Mouse (Mus musculus) liver, embryonic 14.5 days (tissue): ENCODE data around the gene Klk1. TPM values are rescaled to one million over a fixed set of nuclear protein-coding genes. Genes with fewer than 3 reads are reported as not detected.

Source experiments
- ATAC-seq: fragments of 200-750 bp; cut with Nextera tagmentation; 2 replicates; pipeline ENCODE4 v1.8.0; 2017; ENCODE audit warnings: moderate number of reproducible peaks, mild to moderate bottlenecking, moderate library complexity; ENCODE audit not compliant: insufficient read depth
- DNase-seq, 3 experiments: peaks; one replicate each; pipeline ENCODE4 v3.0.0-alpha.2; 2012 to 2013; ENCODE audit warnings: low read depth in 3 of 3, low spot score in 3 of 3
- H3K27ac ChIP-seq: fragments of 300-500 bp; sonication (generic); 2 replicates; pipeline ENCODE4 v1.5.1; 2014; ENCODE audit warnings: moderate library complexity, mild to moderate bottlenecking, control low read depth, inconsistent platforms
- H3K27me3 ChIP-seq: fragments of 300-500 bp; sonication (generic); 2 replicates; pipeline ENCODE4 v1.6.1; 2014; ENCODE audit warnings: mild to moderate bottlenecking, low read length, moderate library complexity; ENCODE audit not compliant: control insufficient read depth, insufficient read depth
- H3K36me3 ChIP-seq: fragments of 300-500 bp; sonication (generic); replicated peaks from 2 replicates; pipeline ENCODE4 v1.6.1; 2014; ENCODE audit warnings: low read depth; ENCODE audit not compliant: control insufficient read depth, insufficient read depth
- H3K4me1 ChIP-seq, 2 experiments: fragments of 200-500 bp in 1 of 2; fragments of 300-500 bp in 1 of 2; sonication (generic) in 1 of 2; replicated peaks; 2 replicates each; pipeline ENCODE4 v1.6.1; 2012 to 2014; ENCODE audit warnings: antibody characterized with exemption in 1 of 2, inconsistent platforms in 1 of 2, low read length in 1 of 2; ENCODE audit not compliant: control insufficient read depth in 2 of 2, insufficient read depth in 2 of 2
- H3K4me2 ChIP-seq: fragments of 300-500 bp; sonication (generic); 2 replicates; pipeline ENCODE4 v1.6.1; 2014; ENCODE audit warnings: low read depth, mild to moderate bottlenecking, control low read depth, moderate library complexity
- H3K4me3 ChIP-seq, 2 experiments: fragments of 200-500 bp in 1 of 2; fragments of 300-500 bp in 1 of 2; sonication (generic) in 1 of 2; 2 replicates each; pipeline ENCODE4 v1.5.1; 2012 to 2014; ENCODE audit warnings: low read depth in 2 of 2, low read length in 2 of 2, mild to moderate bottlenecking in 2 of 2, control low read depth in 1 of 2, inconsistent platforms in 1 of 2, moderate library complexity in 1 of 2; ENCODE audit not compliant: insufficient read depth in 1 of 2
- H3K9ac ChIP-seq: fragments of 300-500 bp; sonication (generic); replicated peaks from 2 replicates; pipeline ENCODE4 v1.6.1; 2014; ENCODE audit warnings: mild to moderate bottlenecking, control low read depth, moderate library complexity
- H3K9me3 ChIP-seq: fragments of 300-500 bp; sonication (generic); 2 replicates; pipeline ENCODE4 v1.6.1; 2016; ENCODE audit warnings: low read length, mixed read lengths; ENCODE audit not compliant: control insufficient read depth
- CTCF ChIP-seq: IDR thresholded peaks from 2 replicates; pipeline ENCODE4 v1.5.1; 2016; ENCODE audit warnings: antibody characterized with exemption, low read depth, control low read depth
- EP300 ChIP-seq: IDR thresholded peaks from 2 replicates; pipeline ENCODE4 v1.6.1; 2016; ENCODE audit warnings: antibody characterized with exemption, low read depth
- WGBS: fragments of 180-500 bp; shearing (Covaris S2); extraction: QIAGEN DNeasy Blood & Tissue Kit; methylation state at CpG from one replicate; pipeline ENCODE4 v1.1.7; 2014; ENCODE audit not compliant: insufficient replicate concordance; 5-methylcytosine and 5-hydroxymethylcytosine counted together
- polyA plus RNA-seq, 2 experiments: library from polyadenylated mRNA; depleted of rRNA in 1 of 2; stranded (reverse) in 1 of 2; unstranded in 1 of 2; fragments of >200 nt; fragmentation: Nextera tagmentation in 1 of 2; extraction: Ambion mirVana in 1 of 2; gene quantifications; 2 replicates each; pipeline versions ENCODE4 v1.2.1 to v1.2.3; 2012 to 2014

The Klk1 gene
- polyA plus RNA-seq, 2 experiments, result not detected

DNA sequence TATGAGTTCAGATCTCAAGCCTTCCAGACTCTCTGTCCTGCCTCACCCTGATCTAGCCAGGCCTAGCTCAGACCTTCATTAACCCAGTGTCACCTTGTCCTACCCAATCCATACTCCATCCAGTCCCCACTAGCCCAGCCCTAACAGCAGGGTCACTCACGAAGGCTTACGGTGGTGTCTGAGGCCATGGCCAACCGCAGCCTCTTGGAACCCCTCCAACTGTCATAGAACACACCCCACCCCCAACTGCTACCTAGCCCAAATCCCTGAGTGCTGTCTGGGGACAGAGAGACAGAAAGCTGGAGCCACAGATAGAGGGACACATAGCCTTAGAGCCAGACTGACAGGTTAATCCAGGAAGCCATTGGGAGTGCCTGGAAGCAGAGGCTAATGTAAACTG is 10.7 kb downstream of the Klk1 start, which contains the start of gene Gm36864:
Gene Gm36864 (plus strand): TSS at position 269 of the 400 bp plus-strand sequence.
- no peak for ATAC-seq
- Histone ChIP-seq H3K27me3 (no peaks in the 10 kb centered on the region), H3K4me3 (no peak within 1 kb of the TSS), H3K4me2 (no peak within 1 kb of the TSS), H3K9me3 (no peaks in the 10 kb centered on the region), H3K27ac (no peak within 1 kb of the TSS), H3K4me1 (peaks cover 0 to 2% of the 10 kb centered on the region in 2 experiments; a peak in 1 of 4 replicates), H3K36me3 (no peaks in the 10 kb centered on the region), H3K9ac (no peak within 1 kb of the TSS)
- TF ChIP-seq EP300, result no peak
- TF ChIP-seq CTCF, result no peak
- 72% methylated on average over 3 of the region's 3 CpGs for WGBS
- DNase-seq, result no peak

DNA sequence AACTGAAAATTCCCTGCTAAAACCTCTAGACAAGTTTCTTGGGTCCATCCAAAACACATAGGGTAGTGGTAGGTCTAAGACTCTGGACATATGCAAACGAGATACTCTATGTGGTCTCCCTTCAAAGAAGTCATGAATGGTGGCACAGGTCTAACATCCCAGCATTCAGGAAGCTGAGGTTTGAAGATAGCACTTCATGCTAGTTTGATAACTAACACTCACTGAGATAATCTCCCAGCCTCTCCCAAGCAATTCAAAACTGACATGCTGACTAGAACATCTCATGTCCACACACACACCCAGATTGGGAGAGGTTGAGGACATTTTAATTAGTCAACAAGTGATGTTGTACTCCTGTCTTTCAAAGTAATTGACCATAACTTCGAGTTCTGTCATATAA is 14.8 kb downstream of the Klk1 start:
- no peaks in the 10 kb centered on the region for H3K9me3 ChIP-seq
- no peak for TF ChIP-seq EP300
- peaks cover 0 to 2% of the 10 kb centered on the region in 2 experiments; a peak in 2 of 4 replicates for H3K4me1 ChIP-seq
- no peak overlapping the region for H3K27ac ChIP-seq
- DNase-seq (no peak), ATAC-seq (no peak)
- no peak overlapping the region for H3K9ac ChIP-seq
- no peak overlapping the region for H3K4me2 ChIP-seq
- H3K4me3 ChIP-seq, result no peak overlapping the region
- no peaks in the 10 kb centered on the region for H3K27me3 ChIP-seq
- WGBS, result 17% methylated on average over 2 of the region's 2 CpGs
- no peaks in the 10 kb centered on the region for H3K36me3 ChIP-seq

DNA sequence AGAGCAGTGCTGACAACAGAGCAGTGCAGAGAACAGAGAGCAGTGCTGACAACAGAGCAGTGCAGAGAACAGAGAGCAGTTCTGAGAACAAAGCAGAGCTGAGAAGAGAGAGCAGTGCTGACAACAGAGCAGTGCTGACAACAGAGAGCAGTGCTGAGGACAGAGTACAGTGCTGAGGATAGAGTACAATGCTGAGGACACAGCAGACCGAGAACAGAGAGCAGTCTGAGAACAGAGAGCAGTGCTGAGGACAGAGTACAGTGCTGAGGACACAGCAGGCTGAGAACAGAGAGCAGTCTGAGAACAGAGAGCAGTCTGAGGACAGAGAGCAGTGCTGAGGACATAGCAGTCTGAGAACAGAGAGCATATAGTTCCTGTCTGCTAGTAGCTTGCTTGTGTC is 15.6 kb downstream of the Klk1 start:
- H3K4me2 ChIP-seq, result no peak overlapping the region
- H3K36me3 ChIP-seq, result no peaks in the 10 kb centered on the region
- H3K9me3 ChIP-seq, result no peaks in the 10 kb centered on the region
- no peak overlapping the region for H3K27ac ChIP-seq
- peaks cover 4 to 9% of the 10 kb centered on the region in 2 experiments for H3K4me1 ChIP-seq
- TF ChIP-seq EP300, result no peak
- TF ChIP-seq CTCF, result no peak
- H3K9ac ChIP-seq, result no peak overlapping the region
- ATAC-seq, result no peak
- H3K27me3 ChIP-seq, result no peaks in the 10 kb centered on the region
- 21% methylated on average over 1 of the region's 1 CpGs for WGBS
- no peak overlapping the region for H3K4me3 ChIP-seq
- no peak for DNase-seq

DNA sequence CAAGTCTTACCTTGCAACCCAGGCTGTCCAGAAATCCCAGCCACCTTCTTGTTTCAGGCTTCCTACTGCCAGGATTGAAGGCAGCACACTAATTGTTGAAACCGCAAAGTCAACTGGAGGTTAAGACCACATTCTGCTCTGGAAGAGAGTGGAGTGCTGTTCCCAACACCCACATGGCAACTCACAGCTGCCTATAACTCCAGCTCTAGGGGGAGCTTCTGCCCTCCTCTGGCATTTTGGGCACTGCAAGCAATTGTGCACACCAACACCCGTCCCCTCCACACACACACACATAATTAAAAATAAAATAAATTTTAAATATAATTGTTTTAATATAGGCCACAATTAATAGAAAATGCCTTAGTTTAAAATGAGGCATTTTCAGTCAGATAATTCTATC is 16.0 kb downstream of the Klk1 start:
- ATAC-seq (no peak), DNase-seq (no peak)
- H3K36me3 ChIP-seq, result no peaks in the 10 kb centered on the region
- no peak overlapping the region for H3K4me2 ChIP-seq
- H3K4me1 ChIP-seq, result peaks cover 4 to 9% of the 10 kb centered on the region in 2 experiments
- no peak overlapping the region for H3K4me3 ChIP-seq
- no peak overlapping the region for H3K9ac ChIP-seq
- H3K27ac ChIP-seq, result no peak overlapping the region
- H3K9me3 ChIP-seq, result no peaks in the 10 kb centered on the region
- 0 out of 2 replicates have a peak, but pooled peaks have one; percentile 16 for TF ChIP-seq CTCF
- no peak for TF ChIP-seq EP300
- 42% methylated on average over 2 of the region's 2 CpGs for WGBS
- no peaks in the 10 kb centered on the region for H3K27me3 ChIP-seq

DNA sequence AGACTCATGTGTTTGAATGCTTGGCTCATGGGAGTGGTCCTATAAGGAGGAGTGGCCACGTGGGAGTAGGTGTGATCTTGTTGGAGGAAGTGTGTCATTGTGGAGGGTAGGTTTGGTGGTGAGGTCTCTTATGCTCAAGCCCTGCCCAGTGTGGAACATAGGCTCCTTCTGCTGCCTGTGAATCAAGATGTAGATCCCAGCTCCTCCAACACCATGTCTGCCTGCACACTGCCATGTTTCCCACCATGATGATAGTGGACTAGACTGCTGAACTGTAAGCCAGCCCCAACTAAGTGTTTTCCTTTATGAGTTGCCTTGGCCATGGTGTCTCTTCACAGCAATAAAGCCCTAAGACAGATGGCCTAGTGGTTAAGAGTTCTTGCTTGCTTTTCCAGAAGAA is 18.9 kb downstream of the Klk1 start:
- Histone ChIP-seq H3K9ac (no peak overlapping the region), H3K27me3 (no peaks in the 10 kb centered on the region), H3K4me1 (peaks cover 4 to 13% of the 10 kb centered on the region in 2 experiments), H3K4me2 (no peak overlapping the region), H3K4me3 (no peak overlapping the region), H3K9me3 (no peaks in the 10 kb centered on the region), H3K27ac (no peak overlapping the region), H3K36me3 (peaks cover 9% of the 10 kb centered on the region)
- 43% methylated on average over 1 of the region's 1 CpGs for WGBS
- no peak for ATAC-seq
- no peak for TF ChIP-seq EP300
- TF ChIP-seq CTCF, result no peak
- no peak for DNase-seq
